Mouse (Mus musculus) neural tube, embryonic 13.5 days (tissue): ENCODE measurements at regions not wholly inside any gene's neighbourhood (a gene's known extent, or its start where the extent isn't known, plus 50 kb on each side); places are given as distances from the start of the nearest gene placed in this dataset.

Source experiments
- ATAC-seq: fragments of 200-750 bp; cut with Nextera tagmentation; 2 replicates; pipeline ENCODE4 v1.8.0; 2017; ENCODE audit warnings: low read depth, mild to moderate bottlenecking, moderate TSS enrichment, moderate library complexity
- H3K27ac ChIP-seq: fragments of 300-500 bp; sonication (generic); replicated peaks from 2 replicates; pipeline ENCODE4 v1.5.1; 2015; ENCODE audit warnings: moderate library complexity, mild to moderate bottlenecking, inconsistent platforms
- H3K27me3 ChIP-seq: fragments of 300-500 bp; sonication (generic); 2 replicates; pipeline ENCODE4 v1.6.1; 2015; ENCODE audit warnings: mild to moderate bottlenecking, inconsistent platforms
- H3K36me3 ChIP-seq: fragments of 300-500 bp; sonication (generic); 2 replicates; pipeline ENCODE4 v1.6.1; 2015; ENCODE audit warnings: mild to moderate bottlenecking, inconsistent platforms
- H3K4me1 ChIP-seq: fragments of 300-500 bp; sonication (generic); replicated peaks from 2 replicates; pipeline ENCODE4 v1.6.1; 2015; ENCODE audit warnings: inconsistent platforms
- H3K4me2 ChIP-seq: fragments of 300-500 bp; sonication (generic); 2 replicates; pipeline ENCODE4 v1.6.1; 2015; ENCODE audit warnings: inconsistent platforms, mild to moderate bottlenecking, moderate library complexity
- H3K4me3 ChIP-seq: fragments of 300-500 bp; sonication (generic); 2 replicates; pipeline ENCODE4 v1.5.1; 2015; ENCODE audit warnings: mild to moderate bottlenecking, inconsistent platforms
- H3K9ac ChIP-seq: fragments of 300-500 bp; sonication (generic); 2 replicates; pipeline ENCODE4 v1.6.1; 2015; ENCODE audit warnings: moderate library complexity, mild to moderate bottlenecking, inconsistent platforms
- H3K9me3 ChIP-seq: fragments of 300-500 bp; sonication (generic); 2 replicates; pipeline ENCODE4 v1.6.1; 2016; ENCODE audit warnings: inconsistent platforms
- WGBS: fragments of 180-500 bp; shearing (Covaris S2); methylation state at CpG from one replicate; pipeline ENCODE4 v1.1.7; 2015; 5-methylcytosine and 5-hydroxymethylcytosine counted together

- Histone ChIP-seq H3K27me3 (no peaks in the 10 kb centered on the region), H3K9me3 (no peaks in the 10 kb centered on the region), H3K27ac (no peak overlapping the region), H3K4me2 (no peak overlapping the region), H3K4me3 (no peak overlapping the region), H3K4me1 (no peaks in the 10 kb centered on the region), H3K36me3 (no peaks in the 10 kb centered on the region), H3K9ac (no peak overlapping the region)
- no peak for ATAC-seq
- 88% methylated on average over 1 of the region's 1 CpGs for WGBS
Measured at GRCm38 (mm10) chr15:5693810-5694209, 449.8 kb upstream of the Ptger4 start.

DNA sequence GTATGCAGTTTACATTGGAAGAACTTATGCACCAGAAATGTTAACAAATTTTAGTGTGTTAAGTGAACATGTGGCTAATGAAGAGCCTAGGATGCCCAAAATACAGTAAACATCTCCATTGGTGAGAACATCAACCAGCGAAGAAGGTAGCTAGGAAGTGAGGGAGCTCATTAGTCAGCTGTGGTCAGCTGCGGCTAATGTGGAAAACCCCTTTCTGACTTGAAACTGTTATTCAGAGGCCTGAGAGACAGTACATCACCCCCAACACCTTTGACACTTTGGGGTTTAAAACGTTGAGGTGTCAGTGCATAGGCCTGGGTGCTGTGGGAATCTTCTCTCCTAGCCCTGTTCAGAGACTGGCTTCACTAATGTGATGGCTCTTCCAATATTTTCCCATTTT, 451.0 kb upstream of the Ptger4 start:
- Histone ChIP-seq H3K4me2 (no peak overlapping the region), H3K27me3 (no peaks in the 10 kb centered on the region), H3K4me3 (no peak overlapping the region), H3K27ac (no peak overlapping the region), H3K36me3 (no peaks in the 10 kb centered on the region), H3K9me3 (no peaks in the 10 kb centered on the region), H3K9ac (no peak overlapping the region), H3K4me1 (no peaks in the 10 kb centered on the region)
- WGBS, result 81% methylated on average over 3 of the region's 3 CpGs
- ATAC-seq, result no peak

- no peak overlapping the region for H3K27ac ChIP-seq
- no peaks in the 10 kb centered on the region for H3K9me3 ChIP-seq
- H3K9ac ChIP-seq, result no peak overlapping the region
- WGBS, result 89% methylated on average over 5 of the region's 5 CpGs
- H3K27me3 ChIP-seq, result no peaks in the 10 kb centered on the region
- no peak overlapping the region for H3K4me3 ChIP-seq
- H3K4me1 ChIP-seq, result no peaks in the 10 kb centered on the region
- ATAC-seq, result no peak
- no peaks in the 10 kb centered on the region for H3K36me3 ChIP-seq
- H3K4me2 ChIP-seq, result no peak overlapping the region
Measured at GRCm38 (mm10) chr15:5708454-5708853, 464.5 kb upstream of the Ptger4 start.

DNA sequence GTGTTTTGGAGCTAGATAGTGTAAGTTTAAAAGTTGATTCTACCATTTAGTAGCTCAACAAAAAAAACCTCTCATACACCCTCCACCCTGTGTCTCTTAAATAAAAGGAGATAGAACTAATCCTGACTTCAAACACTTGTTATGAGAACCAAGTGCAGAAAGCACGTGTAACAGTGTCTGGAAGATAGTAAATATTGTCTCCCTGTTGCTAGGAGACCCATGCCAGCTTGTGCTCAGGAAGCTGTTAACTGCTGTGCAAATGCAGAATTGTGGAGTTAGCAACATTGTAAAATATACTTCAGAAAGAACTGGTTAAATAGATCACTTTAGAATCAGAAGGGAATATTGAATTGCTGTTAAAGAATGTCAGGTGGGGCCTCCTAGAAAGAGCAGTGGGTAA, 496.7 kb upstream of the Ptger4 start:
- WGBS, result 27% methylated on average over 1 of the region's 1 CpGs
- Histone ChIP-seq H3K4me1 (no peaks in the 10 kb centered on the region), H3K9ac (no peak overlapping the region), H3K4me3 (no peak overlapping the region), H3K9me3 (no peaks in the 10 kb centered on the region), H3K27ac (no peak overlapping the region), H3K27me3 (no peaks in the 10 kb centered on the region), H3K36me3 (no peaks in the 10 kb centered on the region), H3K4me2 (no peak overlapping the region)
- ATAC-seq, result no peak

DNA sequence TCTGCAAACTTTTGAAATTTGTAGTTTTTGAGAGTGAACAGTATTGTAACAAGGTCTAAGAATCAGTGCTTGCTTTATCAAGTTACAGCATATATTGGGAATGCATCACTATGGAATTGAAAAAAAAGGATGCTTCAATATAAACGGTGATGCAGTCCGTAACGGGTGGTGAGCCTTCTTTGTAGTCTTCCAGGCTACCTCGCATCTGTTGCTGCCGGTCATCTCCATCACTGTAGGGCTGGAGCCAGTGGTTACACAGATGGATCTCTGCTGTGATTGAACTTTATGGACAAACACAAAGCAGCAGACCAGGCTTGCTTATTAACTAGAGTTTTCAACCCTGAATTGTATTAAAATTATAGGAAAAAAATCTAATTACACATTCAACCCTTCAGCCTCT, 499.9 kb upstream of the Ptger4 start:
- WGBS, result 92% methylated on average over 5 of the region's 5 CpGs
- H3K4me2 ChIP-seq, result no peak overlapping the region
- H3K27ac ChIP-seq, result no peak overlapping the region
- no peaks in the 10 kb centered on the region for H3K36me3 ChIP-seq
- no peak for ATAC-seq
- H3K4me1 ChIP-seq, result no peaks in the 10 kb centered on the region
- no peak overlapping the region for H3K4me3 ChIP-seq
- H3K9ac ChIP-seq, result no peak overlapping the region
- no peaks in the 10 kb centered on the region for H3K27me3 ChIP-seq
- no peaks in the 10 kb centered on the region for H3K9me3 ChIP-seq

DNA sequence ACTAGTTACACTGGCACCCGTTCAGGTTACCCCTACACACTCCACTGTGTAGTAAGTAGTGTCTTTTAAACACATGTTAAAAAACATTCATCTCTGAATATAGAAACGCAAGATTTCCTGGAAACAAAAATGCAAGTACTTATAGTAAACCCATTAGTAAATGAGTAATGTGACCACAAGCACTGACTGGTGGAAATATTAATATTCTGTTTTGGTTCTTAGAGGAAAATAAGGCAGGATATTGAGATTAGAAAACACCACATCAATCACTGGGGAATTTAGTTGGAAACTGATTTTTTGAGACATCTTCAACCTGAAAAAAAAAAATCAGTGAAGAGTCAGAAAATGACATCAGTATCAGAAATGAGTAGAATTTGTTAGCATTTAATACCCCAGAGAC, 514.7 kb upstream of the Ptger4 start:
- H3K36me3 ChIP-seq, result no peaks in the 10 kb centered on the region
- no peak overlapping the region for H3K4me3 ChIP-seq
- no peak overlapping the region for H3K9ac ChIP-seq
- WGBS, result 90% methylated on average over 2 of the region's 2 CpGs
- no peaks in the 10 kb centered on the region for H3K27me3 ChIP-seq
- no peaks in the 10 kb centered on the region for H3K4me1 ChIP-seq
- H3K27ac ChIP-seq, result no peak overlapping the region
- H3K9me3 ChIP-seq, result no peaks in the 10 kb centered on the region
- ATAC-seq, result no peak
- no peak overlapping the region for H3K4me2 ChIP-seq

DNA sequence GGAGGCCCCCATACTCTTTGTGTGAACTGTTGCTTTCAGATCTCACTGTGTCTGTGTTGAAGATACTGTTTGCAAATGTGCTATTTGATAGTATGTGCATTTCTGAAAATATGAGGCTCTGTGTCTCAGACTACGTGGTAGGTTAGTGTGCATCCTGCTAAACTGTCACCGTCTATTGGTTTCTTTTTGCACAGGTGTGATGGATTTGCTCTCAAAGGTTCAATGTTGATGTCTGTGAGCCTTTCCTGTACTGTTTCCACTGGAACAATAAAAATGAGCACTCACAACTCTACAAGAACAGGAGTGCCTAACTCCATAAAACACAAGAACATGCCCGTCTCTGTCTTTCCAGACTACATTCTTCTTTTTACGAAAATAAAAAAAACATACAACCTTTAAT, 518.2 kb upstream of the Ptger4 start:
- ATAC-seq, result no peak
- no peak overlapping the region for H3K4me2 ChIP-seq
- no peak overlapping the region for H3K27ac ChIP-seq
- 91% methylated on average over 4 of the region's 4 CpGs for WGBS
- no peaks in the 10 kb centered on the region for H3K27me3 ChIP-seq
- H3K9ac ChIP-seq, result no peak overlapping the region
- no peaks in the 10 kb centered on the region for H3K4me1 ChIP-seq
- H3K9me3 ChIP-seq, result no peaks in the 10 kb centered on the region
- H3K4me3 ChIP-seq, result no peak overlapping the region
- no peaks in the 10 kb centered on the region for H3K36me3 ChIP-seq

DNA sequence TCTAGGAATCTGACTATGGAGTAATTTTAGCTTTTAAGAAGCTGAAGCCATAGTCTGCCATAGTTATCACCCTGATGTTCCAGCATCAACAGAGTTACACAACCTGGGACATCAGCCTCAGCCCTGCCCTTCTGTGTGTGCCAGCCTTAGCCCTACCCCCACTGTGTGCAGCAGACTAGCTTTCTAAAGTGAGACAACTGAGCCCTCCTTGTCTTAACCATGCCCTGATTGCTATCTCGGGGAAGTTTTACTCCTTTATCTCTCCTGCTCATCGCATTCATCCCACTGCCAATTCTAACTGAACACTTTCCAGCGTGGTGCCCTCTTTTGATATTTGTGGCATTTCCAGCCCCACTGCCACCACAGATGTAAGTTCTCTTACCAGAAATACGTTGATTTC, 522.5 kb upstream of the Dab2 start:
- H3K36me3 ChIP-seq, result no peaks in the 10 kb centered on the region
- H3K27ac ChIP-seq, result no peak overlapping the region
- no peaks in the 10 kb centered on the region for H3K9me3 ChIP-seq
- ATAC-seq, result no peak
- 86% methylated on average over 4 of the region's 4 CpGs for WGBS
- no peaks in the 10 kb centered on the region for H3K27me3 ChIP-seq
- H3K9ac ChIP-seq, result no peak overlapping the region
- no peaks in the 10 kb centered on the region for H3K4me1 ChIP-seq
- H3K4me2 ChIP-seq, result no peak overlapping the region
- no peak overlapping the region for H3K4me3 ChIP-seq

DNA sequence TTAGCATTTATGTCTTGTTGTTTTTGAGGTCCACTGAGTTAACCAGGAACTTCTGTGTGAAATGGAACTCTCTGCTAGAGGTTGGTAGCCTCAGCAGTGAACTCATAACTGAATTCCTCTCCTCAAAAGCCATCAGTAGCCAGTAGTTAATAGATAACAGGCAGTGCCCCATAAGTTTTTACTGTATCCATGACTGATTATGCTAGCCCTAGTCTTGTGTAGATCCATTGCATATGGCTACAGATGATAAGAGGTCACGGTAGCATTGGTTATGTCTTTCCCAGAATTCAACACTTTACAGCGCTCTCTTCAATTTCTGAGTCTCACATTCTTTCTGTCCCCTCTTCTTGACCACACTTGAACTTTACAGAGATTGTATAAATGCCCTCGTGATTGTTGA, 499.7 kb upstream of the Dab2 start:
- H3K4me2 ChIP-seq, result no peak overlapping the region
- no peak for ATAC-seq
- 94% methylated on average over 3 of the region's 3 CpGs for WGBS
- H3K4me3 ChIP-seq, result no peak overlapping the region
- H3K27ac ChIP-seq, result no peak overlapping the region
- H3K4me1 ChIP-seq, result no peaks in the 10 kb centered on the region
- no peaks in the 10 kb centered on the region for H3K27me3 ChIP-seq
- H3K36me3 ChIP-seq, result no peaks in the 10 kb centered on the region
- H3K9ac ChIP-seq, result no peak overlapping the region
- no peaks in the 10 kb centered on the region for H3K9me3 ChIP-seq

GRCm38 (mm10) chr15:5811154-5811732, 488.3 kb upstream of the Dab2 start:
- Histone ChIP-seq H3K9me3 (no peaks in the 10 kb centered on the region), H3K4me3 (no peak overlapping the region), H3K36me3 (no peaks in the 10 kb centered on the region), H3K4me1 (no peaks in the 10 kb centered on the region), H3K9ac (no peak overlapping the region), H3K4me2 (no peak overlapping the region), H3K27me3 (no peaks in the 10 kb centered on the region), H3K27ac (no peak overlapping the region)
- no peak for ATAC-seq
- 79% methylated on average over 9 of the region's 9 CpGs for WGBS

GRCm38 (mm10) chr15:5811958-5812357, 487.6 kb upstream of the Dab2 start:
- WGBS, result 89% methylated on average over 1 of the region's 1 CpGs
- H3K9ac ChIP-seq, result no peak overlapping the region
- H3K4me1 ChIP-seq, result no peaks in the 10 kb centered on the region
- H3K4me2 ChIP-seq, result no peak overlapping the region
- H3K36me3 ChIP-seq, result no peaks in the 10 kb centered on the region
- H3K9me3 ChIP-seq, result no peaks in the 10 kb centered on the region
- H3K27ac ChIP-seq, result no peak overlapping the region
- no peaks in the 10 kb centered on the region for H3K27me3 ChIP-seq
- no peak for ATAC-seq
- no peak overlapping the region for H3K4me3 ChIP-seq

DNA sequence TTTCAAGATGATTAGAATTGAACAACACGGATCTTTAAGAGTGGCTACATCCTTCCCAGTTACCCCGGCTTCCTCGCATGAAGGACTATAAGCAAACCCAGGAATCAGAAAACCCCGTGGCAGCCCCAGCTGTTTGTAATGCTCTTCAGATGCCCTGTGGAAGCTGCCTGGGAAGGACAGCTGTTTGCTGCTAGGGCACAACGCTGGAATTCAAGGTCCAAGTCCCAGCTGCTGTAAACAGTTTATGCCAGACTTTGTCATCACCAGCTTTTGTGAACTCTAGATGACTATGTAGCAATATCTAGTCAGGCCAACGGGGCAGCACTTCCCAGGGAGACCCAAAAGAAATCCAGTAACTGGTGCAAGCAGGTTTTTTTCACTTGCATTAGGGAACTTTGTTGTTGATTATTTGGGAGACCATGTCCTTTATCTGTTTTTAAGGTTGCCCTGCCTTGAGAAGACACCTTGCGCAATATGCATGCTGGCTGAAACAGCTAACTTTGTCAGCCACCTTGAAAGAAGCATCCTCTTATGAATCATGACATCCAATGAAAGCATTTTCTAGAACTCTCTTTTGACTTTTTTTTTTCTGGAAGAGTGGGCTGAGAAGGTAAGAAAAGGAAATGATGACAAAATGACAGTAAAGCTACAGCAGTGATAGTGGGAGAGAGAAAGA, 481.5 kb upstream of the Dab2 start:
- no peak for ATAC-seq
- 71% methylated on average over 7 of the region's 7 CpGs for WGBS
- H3K36me3 ChIP-seq, result no peaks in the 10 kb centered on the region
- no peaks in the 10 kb centered on the region for H3K27me3 ChIP-seq
- no peak overlapping the region for H3K4me2 ChIP-seq
- H3K4me1 ChIP-seq, result no peaks in the 10 kb centered on the region
- no peak overlapping the region for H3K9ac ChIP-seq
- no peaks in the 10 kb centered on the region for H3K9me3 ChIP-seq
- no peak overlapping the region for H3K27ac ChIP-seq
- H3K4me3 ChIP-seq, result no peak overlapping the region

- WGBS, result 95% methylated on average over 4 of the region's 4 CpGs
Measured at GRCm38 (mm10) chr15:5839963-5840362, 459.6 kb upstream of the Dab2 start.

More at GRCm38 (mm10) chr15:5839963-5840362, 459.6 kb upstream of the Dab2 start:
- Histone ChIP-seq H3K4me1 (no peaks in the 10 kb centered on the region), H3K4me2 (no peak overlapping the region), H3K27ac (no peak overlapping the region), H3K9ac (no peak overlapping the region), H3K36me3 (no peaks in the 10 kb centered on the region), H3K4me3 (no peak overlapping the region), H3K9me3 (no peaks in the 10 kb centered on the region), H3K27me3 (no peaks in the 10 kb centered on the region)
- no peak for ATAC-seq
